Mouse (Mus musculus) lung, adult 2 months (tissue): ENCODE measurements at regions not wholly inside any gene's neighbourhood (a gene's known extent, or its start where the extent isn't known, plus 50 kb on each side); places are given as distances from the start of the nearest gene placed in this dataset.

Source experiments
- CTCF ChIP-seq: fragments of 200-500 bp; IDR thresholded peaks from 2 replicates; pipeline ENCODE4 v1.5.1; 2011; ENCODE audit warnings: mild to moderate bottlenecking, low read length, control low read depth; ENCODE audit not compliant: insufficient read depth
- POLR2A ChIP-seq: fragments of 200-500 bp; IDR thresholded peaks from 2 replicates; pipeline ENCODE4 v1.6.1; 2011; ENCODE audit warnings: low read depth, mild to moderate bottlenecking, control low read depth, low read length, borderline replicate concordance; ENCODE audit errors: extremely low read depth

DNA sequence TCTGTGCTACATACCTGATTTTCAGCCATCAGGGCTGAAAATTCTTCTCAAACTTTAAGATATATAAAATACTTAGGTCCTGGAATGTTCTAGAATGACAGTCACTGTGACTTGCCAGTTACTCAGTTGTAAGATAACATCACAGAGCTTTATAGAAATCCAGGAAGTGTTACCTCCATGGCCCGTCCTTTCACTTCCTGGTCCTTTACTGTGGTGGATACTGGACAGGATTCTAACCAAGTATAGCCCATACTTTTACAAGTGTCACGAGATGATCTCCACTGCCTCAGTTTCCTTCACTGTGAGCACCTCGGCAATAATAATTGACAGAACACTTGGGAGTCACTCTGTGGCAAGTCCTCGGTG lies 271.3 kb downstream of the Maf start:
- TF ChIP-seq CTCF, result no peak
- no peak for TF ChIP-seq POLR2A
